Mouse (Mus musculus): ENCODE measurements around the gene Vps26b. TPM values are rescaled to one million over a fixed set of nuclear protein-coding genes. Genes with fewer than 3 reads are reported as not detected.

Vps26b gene
- polyA plus RNA-seq, 1 experiment = 33.3 TPM

GRCm38 (mm10) chr9:27049492-27049891 is 19.6 kb upstream of the Vps26b start:
- Histone ChIP-seq H3K27me3 (ENCODE audit: control insufficient read depth, insufficient read depth, insufficient read length) (no peaks in the 10 kb centered on the region), H3K79me3 (ENCODE audit: low read depth) (no peaks in the 10 kb centered on the region), H3ac (ENCODE audit: control insufficient read depth, insufficient read length, low read depth) (no peak overlapping the region), H3K79me2 (ENCODE audit: control insufficient read depth, insufficient read depth) (no peaks in the 10 kb centered on the region), H3K4me3 (ENCODE audit: insufficient read depth, poor library complexity, severe bottlenecking) (no peak overlapping the region), H3K36me3 (ENCODE audit: control insufficient read depth, insufficient read depth) (peaks cover 65% of the 10 kb centered on the region)
- TF ChIP-seq FOSL1 (IDR thresholded peaks at IDR 0.05; ENCODE audit: insufficient read depth, low read length, poor library complexity, severe bottlenecking) = no peak
- TF ChIP-seq MYOD1 (IDR thresholded peaks at IDR 0.05; ENCODE audit: control insufficient read depth, insufficient read length, low read depth) = no peak
- no peak for TF ChIP-seq MAX (IDR thresholded peaks at IDR 0.05)
- no peak for TF ChIP-seq CTCF (IDR thresholded peaks at IDR 0.05; ENCODE audit: control insufficient read depth, insufficient read depth, insufficient read length)
- TF ChIP-seq USF1 (IDR thresholded peaks at IDR 0.05; ENCODE audit: low read depth) = no peak
- TF ChIP-seq MYOG (IDR thresholded peaks at IDR 0.05; ENCODE audit: control insufficient read depth, extremely low read depth, insufficient read length) = no peak
- TF ChIP-seq CEBPB (IDR thresholded peaks at IDR 0.05; ENCODE audit: low read depth) = no peak

GRCm38 (mm10) chr9:27043892-27044291 is 14.0 kb upstream of the Vps26b start:
- H3K4me3 ChIP-seq (ENCODE audit: insufficient read depth, poor library complexity, severe bottlenecking) = no peak overlapping the region
- no peaks in the 10 kb centered on the region for H3K79me3 ChIP-seq (ENCODE audit: low read depth)
- H3K79me2 ChIP-seq (ENCODE audit: control insufficient read depth, insufficient read depth) = no peaks in the 10 kb centered on the region
- no peak overlapping the region for H3ac ChIP-seq (ENCODE audit: control insufficient read depth, insufficient read length, low read depth)
- peaks cover 42% of the 10 kb centered on the region for H3K36me3 ChIP-seq (ENCODE audit: control insufficient read depth, insufficient read depth)
- no peaks in the 10 kb centered on the region for H3K27me3 ChIP-seq (ENCODE audit: control insufficient read depth, insufficient read depth, insufficient read length)
- no peak for TF ChIP-seq CEBPB (IDR thresholded peaks at IDR 0.05; ENCODE audit: low read depth)
- TF ChIP-seq MYOG (IDR thresholded peaks at IDR 0.05; ENCODE audit: control insufficient read depth, extremely low read depth, insufficient read length) = no peak
- no peak for TF ChIP-seq MAX (IDR thresholded peaks at IDR 0.05)
- TF ChIP-seq MYOD1 (IDR thresholded peaks at IDR 0.05; ENCODE audit: control insufficient read depth, insufficient read length, low read depth) = no peak
- no peak for TF ChIP-seq FOSL1 (IDR thresholded peaks at IDR 0.05; ENCODE audit: insufficient read depth, low read length, poor library complexity, severe bottlenecking)
- no peak for TF ChIP-seq CTCF (IDR thresholded peaks at IDR 0.05; ENCODE audit: control insufficient read depth, insufficient read depth, insufficient read length)
- no peak for TF ChIP-seq USF1 (IDR thresholded peaks at IDR 0.05; ENCODE audit: low read depth)

DNA sequence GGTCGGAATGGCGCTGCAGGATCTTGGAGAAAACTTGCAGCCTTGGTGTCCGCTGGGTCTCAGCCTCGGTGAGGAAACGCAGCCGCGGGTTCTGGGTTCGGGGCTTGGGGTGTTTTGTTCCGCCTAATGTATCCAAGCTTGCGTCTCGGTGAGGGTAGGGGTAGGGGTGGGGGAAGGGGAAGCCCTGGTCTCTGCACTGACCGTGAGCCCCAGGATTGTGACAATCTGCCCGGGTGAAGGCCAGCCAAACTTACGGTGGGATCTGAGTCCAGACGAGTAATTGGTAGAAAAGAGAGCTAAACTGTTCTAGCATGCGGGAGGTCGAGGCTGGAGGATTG is 867 bp upstream of the Vps26b start:
- Histone ChIP-seq H3K36me3 (ENCODE audit: control insufficient read depth, insufficient read depth) (no peaks in the 10 kb centered on the region), H3K79me2 (ENCODE audit: control insufficient read depth, insufficient read depth) (peaks cover 88% of the 10 kb centered on the region)
- TF ChIP-seq MYOG (IDR thresholded peaks at IDR 0.05; ENCODE audit: control insufficient read depth, extremely low read depth, insufficient read length) (no peak), FOSL1 (IDR thresholded peaks at IDR 0.05; ENCODE audit: insufficient read depth, low read length, poor library complexity, severe bottlenecking) (no peak)

DNA sequence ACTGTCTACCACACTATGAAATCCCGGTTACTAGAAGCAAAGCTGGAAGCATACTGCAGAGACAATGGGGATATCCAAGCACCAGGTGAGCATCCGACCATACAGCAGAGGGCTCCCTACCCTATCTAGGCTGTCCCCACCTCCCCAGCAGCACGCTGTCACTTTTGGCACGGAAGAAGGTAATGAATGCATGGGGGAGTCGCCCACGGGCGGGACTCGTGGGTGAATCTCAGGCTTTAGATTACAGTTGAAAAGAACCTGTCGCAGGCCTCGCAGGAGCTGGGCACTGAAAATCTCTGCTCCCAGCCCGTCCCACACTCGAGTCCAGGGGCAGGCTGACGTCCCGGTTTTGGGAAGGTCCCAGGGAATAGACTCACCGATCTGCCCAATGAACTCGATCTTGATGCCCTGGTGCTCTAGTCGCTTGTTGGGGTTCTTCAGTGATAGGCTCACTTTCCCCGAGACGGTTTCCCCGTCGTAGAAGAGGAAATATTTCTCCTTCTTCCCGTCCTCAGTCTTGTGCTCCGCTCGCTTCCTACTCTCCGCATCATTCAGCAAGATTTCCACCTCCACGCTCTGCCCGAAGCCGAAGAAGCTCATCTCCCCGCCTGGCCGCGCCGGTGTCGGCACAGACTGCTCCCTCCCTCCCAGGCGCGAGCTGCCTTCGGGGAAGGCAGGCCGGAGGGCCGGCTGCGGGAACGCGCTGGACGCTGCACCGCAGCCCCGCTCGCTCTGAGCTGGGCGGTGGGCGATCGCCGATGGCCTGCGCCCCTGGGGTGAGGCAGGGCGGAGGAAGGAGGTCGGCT is 640 bp downstream of the Vps26b start:
- Histone ChIP-seq H3K36me3 (ENCODE audit: control insufficient read depth, insufficient read depth) (no peaks in the 10 kb centered on the region), H3K79me3 (ENCODE audit: low read depth) (peaks cover 54% of the 10 kb centered on the region), H3K27me3 (ENCODE audit: control insufficient read depth, insufficient read depth, insufficient read length) (no peaks in the 10 kb centered on the region), H3K79me2 (ENCODE audit: control insufficient read depth, insufficient read depth) (peaks cover 88% of the 10 kb centered on the region), H3K4me3 (ENCODE audit: insufficient read depth, poor library complexity, severe bottlenecking) (peak overlapping the region; percentile 72), H3ac (ENCODE audit: control insufficient read depth, insufficient read length, low read depth) (peak overlapping the region; percentile 76)
- no peak for TF ChIP-seq FOSL1 (IDR thresholded peaks at IDR 0.05; ENCODE audit: insufficient read depth, low read length, poor library complexity, severe bottlenecking)
- TF ChIP-seq CTCF (IDR thresholded peaks at IDR 0.05; ENCODE audit: control insufficient read depth, insufficient read depth, insufficient read length) = no peak
- no peak for TF ChIP-seq USF1 (IDR thresholded peaks at IDR 0.05; ENCODE audit: low read depth)
- TF ChIP-seq MYOD1 (IDR thresholded peaks at IDR 0.05; ENCODE audit: control insufficient read depth, insufficient read length, low read depth) = no peak
- no peak for TF ChIP-seq CEBPB (IDR thresholded peaks at IDR 0.05; ENCODE audit: low read depth)
- TF ChIP-seq MAX (IDR thresholded peaks at IDR 0.05) = peak; percentile 44
- no peak for TF ChIP-seq MYOG (IDR thresholded peaks at IDR 0.05; ENCODE audit: control insufficient read depth, extremely low read depth, insufficient read length)

More for the DNA sequence above, 867 bp upstream of the Vps26b start:
- H3K4me3 ChIP-seq (ENCODE audit: insufficient read depth, poor library complexity, severe bottlenecking) = peak overlapping the region; percentile 72
- H3K79me3 ChIP-seq (ENCODE audit: low read depth) = peaks cover 67% of the 10 kb centered on the region
- peak overlapping the region; percentile 38 for H3ac ChIP-seq (ENCODE audit: control insufficient read depth, insufficient read length, low read depth)
- no peaks in the 10 kb centered on the region for H3K27me3 ChIP-seq (ENCODE audit: control insufficient read depth, insufficient read depth, insufficient read length)

DNA sequence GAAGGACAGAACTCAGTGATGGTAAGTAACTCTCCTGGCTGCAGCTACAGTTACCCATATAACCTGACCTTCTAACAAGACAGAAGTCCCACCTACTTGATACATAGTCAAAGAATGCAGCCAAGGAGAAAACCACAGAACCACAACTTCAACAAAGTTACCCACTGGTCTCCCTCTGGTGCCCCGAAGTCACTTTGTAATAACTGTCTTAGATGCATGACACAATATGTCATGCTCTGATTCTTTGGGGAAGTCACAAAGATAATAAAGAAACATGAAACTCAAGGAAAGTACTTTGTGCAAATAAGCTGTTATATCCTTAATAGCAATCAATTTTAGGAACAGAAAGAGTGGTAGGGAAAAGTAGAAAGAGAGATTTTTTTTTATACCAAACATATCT is 3.2 kb downstream of the Vps26b start:
- no peak overlapping the region for H3ac ChIP-seq (ENCODE audit: control insufficient read depth, insufficient read length, low read depth)
- TF ChIP-seq CEBPB (IDR thresholded peaks at IDR 0.05; ENCODE audit: low read depth) (no peak), USF1 (IDR thresholded peaks at IDR 0.05; ENCODE audit: low read depth) (no peak), MAX (IDR thresholded peaks at IDR 0.05) (no peak), MYOD1 (IDR thresholded peaks at IDR 0.05; ENCODE audit: control insufficient read depth, insufficient read length, low read depth) (no peak), MYOG (IDR thresholded peaks at IDR 0.05; ENCODE audit: control insufficient read depth, extremely low read depth, insufficient read length) (no peak)
- peaks cover 8% of the 10 kb centered on the region for H3K36me3 ChIP-seq (ENCODE audit: control insufficient read depth, insufficient read depth)
- H3K79me2 ChIP-seq (ENCODE audit: control insufficient read depth, insufficient read depth) = peaks cover 87% of the 10 kb centered on the region
- H3K27me3 ChIP-seq (ENCODE audit: control insufficient read depth, insufficient read depth, insufficient read length) = no peaks in the 10 kb centered on the region
- no peak overlapping the region for H3K4me3 ChIP-seq (ENCODE audit: insufficient read depth, poor library complexity, severe bottlenecking)
- peaks cover 46% of the 10 kb centered on the region for H3K79me3 ChIP-seq (ENCODE audit: low read depth)

DNA sequence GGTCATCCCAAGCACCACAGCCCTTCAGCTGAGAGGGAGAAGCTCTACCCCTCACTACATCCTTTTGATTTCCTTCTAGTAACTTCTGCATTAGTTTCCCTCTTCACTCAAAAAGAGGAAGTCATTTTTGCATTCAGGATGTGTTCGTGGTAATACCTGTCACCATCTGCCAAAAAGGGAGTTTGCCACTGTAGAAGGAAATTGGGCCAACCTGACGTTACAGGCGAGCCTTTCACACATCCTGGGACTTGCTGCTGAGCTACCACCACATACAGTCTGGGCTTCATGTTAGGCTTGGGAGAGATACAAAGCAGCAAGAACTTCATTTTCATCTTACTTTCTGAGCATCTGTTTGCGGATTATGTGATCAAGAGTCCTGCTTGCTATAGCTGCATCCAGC is 6.2 kb downstream of the Vps26b start:
- TF ChIP-seq MAX (IDR thresholded peaks at IDR 0.05) = no peak
- TF ChIP-seq FOSL1 (IDR thresholded peaks at IDR 0.05; ENCODE audit: insufficient read depth, low read length, poor library complexity, severe bottlenecking) = no peak
- no peak for TF ChIP-seq MYOG (IDR thresholded peaks at IDR 0.05; ENCODE audit: control insufficient read depth, extremely low read depth, insufficient read length)
- TF ChIP-seq USF1 (IDR thresholded peaks at IDR 0.05; ENCODE audit: low read depth) = no peak
- TF ChIP-seq MYOD1 (IDR thresholded peaks at IDR 0.05; ENCODE audit: control insufficient read depth, insufficient read length, low read depth) = no peak
- no peak for TF ChIP-seq CEBPB (IDR thresholded peaks at IDR 0.05; ENCODE audit: low read depth)
- TF ChIP-seq CTCF (IDR thresholded peaks at IDR 0.05; ENCODE audit: control insufficient read depth, insufficient read depth, insufficient read length) = no peak
- peaks cover 8% of the 10 kb centered on the region for H3K36me3 ChIP-seq (ENCODE audit: control insufficient read depth, insufficient read depth)
- H3K4me3 ChIP-seq (ENCODE audit: insufficient read depth, poor library complexity, severe bottlenecking) = no peak overlapping the region
- H3K27me3 ChIP-seq (ENCODE audit: control insufficient read depth, insufficient read depth, insufficient read length) = no peaks in the 10 kb centered on the region
- H3K79me3 ChIP-seq (ENCODE audit: low read depth) = peaks cover 36% of the 10 kb centered on the region
- peaks cover 87% of the 10 kb centered on the region for H3K79me2 ChIP-seq (ENCODE audit: control insufficient read depth, insufficient read depth)
- H3ac ChIP-seq (ENCODE audit: control insufficient read depth, insufficient read length, low read depth) = no peak overlapping the region

Data from C2C12 (cell line).